Mouse (Mus musculus) liver, postnatal 0 days (tissue): ENCODE measurements around the gene Dmkn.

Experiments used
- CTCF ChIP-seq: sonication (generic); IDR thresholded peaks from 2 replicates; pipeline ENCODE4 v1.5.1; 2016; ENCODE audit warnings: antibody characterized with exemption, low read depth
- EP300 ChIP-seq: IDR thresholded peaks from 2 replicates; pipeline ENCODE4 v1.6.1; 2016; ENCODE audit warnings: antibody characterized with exemption, low read depth, mild to moderate bottlenecking

GRCm38 (mm10) chr7:30794921-30795320, 31.4 kb downstream of the Dmkn start:
- TF ChIP-seq EP300 (no peak), CTCF (no peak)
